Mouse (Mus musculus) kidney, embryonic 16.5 days (tissue): ENCODE results near the gene Zdhhc1. TPM values are rescaled to one million over a fixed set of nuclear protein-coding genes. Genes with fewer than 3 reads are reported as not detected.

ENCODE experiments used
- ATAC-seq: fragments of 200-750 bp; cut with Nextera tagmentation; 2 replicates; pipeline ENCODE4 v1.8.0; 2017; ENCODE audit warnings: moderate TSS enrichment; ENCODE audit not compliant: low FRiP score, low TSS enrichment
- H3K27ac ChIP-seq: fragments of 300-500 bp; sonication (generic); 2 replicates; pipeline ENCODE4 v1.5.1; 2014; ENCODE audit warnings: low read length
- H3K27me3 ChIP-seq: fragments of 300-500 bp; sonication (generic); 2 replicates; pipeline ENCODE4 v1.6.1; 2014; ENCODE audit warnings: low read length, control low read depth, mixed read lengths; ENCODE audit not compliant: insufficient read depth
- H3K36me3 ChIP-seq: fragments of 300-500 bp; sonication (generic); 2 replicates; pipeline ENCODE4 v1.6.1; 2014; ENCODE audit warnings: low read length, control low read depth, mixed read lengths; ENCODE audit not compliant: insufficient read depth
- H3K4me1 ChIP-seq: fragments of 300-500 bp; sonication (generic); 2 replicates; pipeline ENCODE4 v1.6.1; 2014; ENCODE audit warnings: low read length, control low read depth, mixed read lengths; ENCODE audit not compliant: insufficient read depth
- H3K4me2 ChIP-seq: fragments of 300-500 bp; sonication (generic); replicated peaks from 2 replicates; pipeline ENCODE4 v1.6.1; 2014; ENCODE audit warnings: low read depth, low read length
- H3K4me3 ChIP-seq: fragments of 300-500 bp; sonication (generic); 2 replicates; pipeline ENCODE4 v1.5.1; 2014; ENCODE audit warnings: mild to moderate bottlenecking, low read length
- H3K9ac ChIP-seq: fragments of 300-500 bp; sonication (generic); replicated peaks from 2 replicates; pipeline ENCODE4 v1.6.1; 2014; ENCODE audit warnings: low read length
- H3K9me3 ChIP-seq: fragments of 300-500 bp; sonication (generic); 2 replicates; pipeline ENCODE4 v1.6.1; 2016; ENCODE audit warnings: low read length, control low read depth
- WGBS: fragments of 180-500 bp; shearing (Covaris S2); extraction: QIAGEN DNeasy Blood & Tissue Kit; methylation state at CpG from one replicate; pipeline ENCODE4 v1.1.7; 2014; 5-methylcytosine and 5-hydroxymethylcytosine counted together
- polyA plus RNA-seq: library from polyadenylated mRNA; unstranded; fragments of >200 nt; fragmentation: Nextera tagmentation; extraction: Ambion mirVana; gene quantifications from 2 replicates; pipeline ENCODE4 v1.2.1, GENCODE M21; 2015

The Zdhhc1 gene
- polyA plus RNA-seq, 1 experiment from 2014 or later, result 51.1 TPM

DNA sequence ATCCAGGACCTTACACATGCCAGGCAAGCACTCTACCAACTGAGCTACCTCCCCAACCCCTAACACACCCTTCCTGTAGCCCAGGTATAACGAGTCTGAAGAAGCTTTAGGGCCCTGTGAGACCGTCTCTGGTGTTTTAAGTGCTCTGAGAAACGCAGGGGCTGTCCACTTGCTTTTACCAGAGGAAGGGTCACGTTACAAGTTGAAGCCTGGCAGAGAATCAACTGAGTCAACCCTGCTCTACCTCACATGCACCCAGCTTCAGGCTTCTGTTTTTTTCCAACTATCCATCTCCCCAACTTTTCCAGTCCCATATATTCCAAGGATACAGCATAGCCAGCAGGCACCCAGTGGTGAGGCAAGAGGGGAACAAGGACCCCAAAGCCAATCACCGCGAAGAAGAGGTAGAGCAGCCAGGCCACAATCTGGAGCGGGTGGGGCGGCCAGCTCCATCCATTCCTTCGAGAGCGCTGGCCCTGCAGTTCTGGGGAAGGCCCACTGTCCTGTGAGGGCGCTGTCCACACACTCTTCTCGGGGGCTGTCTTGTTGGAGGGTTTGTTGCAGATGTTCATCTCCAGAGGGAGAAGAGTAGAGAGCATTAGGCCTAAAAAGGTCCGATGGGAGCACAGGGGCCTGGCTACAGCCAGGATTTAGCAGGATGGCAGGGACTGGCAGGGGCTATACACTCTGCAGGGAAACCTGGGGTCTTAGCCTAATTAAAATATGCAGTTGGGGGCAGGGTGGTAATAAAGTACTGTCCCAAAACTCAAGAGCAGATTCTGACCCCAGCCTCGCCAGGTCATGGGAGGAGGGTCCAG, 13.3 kb downstream of the Zdhhc1 start:
- Histone ChIP-seq H3K4me2 (no peak overlapping the region), H3K27me3 (no peaks in the 10 kb centered on the region), H3K4me1 (peaks cover 16% of the 10 kb centered on the region; the same call in 1 of the 2 replicates), H3K36me3 (peaks cover 15% of the 10 kb centered on the region), H3K9ac (no peak overlapping the region), H3K4me3 (no peak overlapping the region), H3K9me3 (no peaks in the 10 kb centered on the region), H3K27ac (no peak overlapping the region)
- 44% methylated on average over 14 of the region's 14 CpGs for WGBS
- peak; percentile 50 for ATAC-seq

DNA sequence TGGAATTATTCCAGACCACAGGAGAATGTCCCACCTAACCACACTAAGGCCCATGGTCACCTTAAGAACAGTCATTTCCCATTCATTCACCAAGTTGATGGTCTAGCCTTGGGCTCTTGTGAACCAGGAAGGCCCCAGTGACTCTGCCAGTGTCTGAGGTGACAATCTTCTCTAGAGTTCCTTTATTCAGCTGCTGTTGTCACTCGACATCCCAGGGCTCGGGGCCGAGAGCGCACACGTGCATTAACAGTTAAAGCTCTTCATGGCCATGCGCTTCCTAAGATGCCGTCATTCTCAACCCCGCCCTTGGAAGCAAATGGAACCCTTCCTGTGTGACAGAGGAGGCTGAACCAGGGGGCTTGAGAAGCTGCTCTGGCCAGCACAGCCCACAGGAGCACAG, 14.6 kb downstream of the Zdhhc1 start:
- H3K4me2 ChIP-seq, result no peak overlapping the region

DNA sequence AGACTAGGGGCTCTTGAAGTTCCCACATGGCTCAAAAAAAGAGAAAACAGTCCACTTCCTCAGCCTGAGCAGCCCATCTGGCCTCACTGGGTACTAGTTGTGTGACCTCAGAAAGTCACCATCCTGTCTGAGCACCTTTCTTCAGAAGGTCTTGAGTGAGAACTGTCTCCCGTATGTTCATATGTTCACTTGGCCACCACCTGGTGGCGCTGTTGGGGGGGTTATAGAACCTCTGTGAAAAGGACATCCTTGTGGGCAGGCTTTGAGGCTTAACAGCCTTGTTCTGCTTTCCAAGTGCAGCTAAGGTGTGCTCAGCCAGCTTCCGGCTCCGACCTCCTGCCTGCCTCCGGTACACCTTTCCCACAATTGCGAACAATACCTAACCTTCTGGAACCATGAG, 15.2 kb downstream of the Zdhhc1 start:
- Histone ChIP-seq H3K4me3 (no peak overlapping the region), H3K9ac (no peak overlapping the region), H3K4me2 (no peak overlapping the region), H3K27ac (no peak overlapping the region), H3K9me3 (no peaks in the 10 kb centered on the region), H3K36me3 (peaks cover 15% of the 10 kb centered on the region), H3K27me3 (no peaks in the 10 kb centered on the region), H3K4me1 (peaks cover 25% of the 10 kb centered on the region; the same call in 1 of the 2 replicates)
- WGBS, result 73% methylated on average over 6 of the region's 6 CpGs
- no peak for ATAC-seq

More for the DNA sequence above, 14.6 kb downstream of the Zdhhc1 start:
- WGBS, result 86% methylated on average over 8 of the region's 8 CpGs
- Histone ChIP-seq H3K9ac (no peak overlapping the region), H3K36me3 (peaks cover 15% of the 10 kb centered on the region), H3K27ac (no peak overlapping the region), H3K9me3 (no peaks in the 10 kb centered on the region), H3K4me3 (no peak overlapping the region), H3K4me1 (peaks cover 18% of the 10 kb centered on the region; the same call in 1 of the 2 replicates), H3K27me3 (no peaks in the 10 kb centered on the region)
- no peak for ATAC-seq

DNA sequence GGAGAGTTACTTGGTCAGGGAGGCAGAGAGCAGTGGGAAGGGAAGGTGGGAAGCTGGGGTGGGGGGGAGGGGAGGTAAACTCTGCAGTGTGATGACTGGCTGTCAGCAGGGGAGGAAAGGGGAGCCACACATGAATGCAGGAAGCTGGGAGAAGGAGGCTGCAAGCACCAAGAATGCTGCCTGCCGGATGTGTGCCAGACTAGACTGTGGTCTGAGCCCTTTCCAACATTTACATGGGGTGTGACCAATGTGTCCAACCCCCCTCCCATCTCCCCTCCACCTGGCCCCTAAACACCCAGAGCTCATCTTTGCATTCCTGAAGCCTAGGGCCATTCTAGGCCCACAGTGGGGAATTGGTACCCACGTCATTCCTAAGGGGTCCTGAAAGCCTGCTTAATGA, 15.7 kb downstream of the Zdhhc1 start:
- ATAC-seq, result no peak
- Histone ChIP-seq H3K27me3 (no peaks in the 10 kb centered on the region), H3K4me3 (no peak overlapping the region), H3K4me1 (peaks cover 28% of the 10 kb centered on the region; the same call in 1 of the 2 replicates), H3K9me3 (no peaks in the 10 kb centered on the region), H3K36me3 (peaks cover 15% of the 10 kb centered on the region), H3K27ac (no peak overlapping the region), H3K9ac (no peak overlapping the region), H3K4me2 (no peak overlapping the region)
- 41% methylated on average over 2 of the region's 2 CpGs for WGBS

DNA sequence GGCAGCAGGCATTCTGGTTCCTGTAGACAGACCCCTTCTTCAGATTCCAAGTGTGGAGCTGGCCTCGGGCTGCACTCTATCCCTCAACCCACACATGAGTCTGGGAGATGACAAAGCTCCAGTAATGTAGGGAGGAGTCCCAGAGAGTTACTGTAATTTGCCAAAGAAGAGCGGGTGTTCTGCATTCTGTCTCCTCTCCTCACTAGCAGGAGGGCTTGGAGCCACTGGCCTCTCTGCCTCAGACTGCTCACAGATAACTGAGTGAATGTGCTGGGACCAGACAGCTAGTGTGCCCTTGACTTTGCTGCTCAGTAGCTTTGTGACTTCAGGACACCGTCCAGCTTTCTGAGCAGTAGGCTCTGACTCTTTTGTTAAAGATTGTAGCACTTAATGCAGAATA, 18.9 kb downstream of the Zdhhc1 start:
- ATAC-seq, result no peak
- no peak overlapping the region for H3K9ac ChIP-seq
- peaks cover 36% of the 10 kb centered on the region for H3K4me1 ChIP-seq
- peaks cover 8% of the 10 kb centered on the region for H3K36me3 ChIP-seq
- no peak overlapping the region for H3K27ac ChIP-seq
- H3K27me3 ChIP-seq, result no peaks in the 10 kb centered on the region
- no peak overlapping the region for H3K4me3 ChIP-seq
- no peak overlapping the region for H3K4me2 ChIP-seq
- 85% methylated on average over 3 of the region's 3 CpGs for whole genome bisulfite sequencing
- H3K9me3 ChIP-seq, result no peaks in the 10 kb centered on the region

DNA sequence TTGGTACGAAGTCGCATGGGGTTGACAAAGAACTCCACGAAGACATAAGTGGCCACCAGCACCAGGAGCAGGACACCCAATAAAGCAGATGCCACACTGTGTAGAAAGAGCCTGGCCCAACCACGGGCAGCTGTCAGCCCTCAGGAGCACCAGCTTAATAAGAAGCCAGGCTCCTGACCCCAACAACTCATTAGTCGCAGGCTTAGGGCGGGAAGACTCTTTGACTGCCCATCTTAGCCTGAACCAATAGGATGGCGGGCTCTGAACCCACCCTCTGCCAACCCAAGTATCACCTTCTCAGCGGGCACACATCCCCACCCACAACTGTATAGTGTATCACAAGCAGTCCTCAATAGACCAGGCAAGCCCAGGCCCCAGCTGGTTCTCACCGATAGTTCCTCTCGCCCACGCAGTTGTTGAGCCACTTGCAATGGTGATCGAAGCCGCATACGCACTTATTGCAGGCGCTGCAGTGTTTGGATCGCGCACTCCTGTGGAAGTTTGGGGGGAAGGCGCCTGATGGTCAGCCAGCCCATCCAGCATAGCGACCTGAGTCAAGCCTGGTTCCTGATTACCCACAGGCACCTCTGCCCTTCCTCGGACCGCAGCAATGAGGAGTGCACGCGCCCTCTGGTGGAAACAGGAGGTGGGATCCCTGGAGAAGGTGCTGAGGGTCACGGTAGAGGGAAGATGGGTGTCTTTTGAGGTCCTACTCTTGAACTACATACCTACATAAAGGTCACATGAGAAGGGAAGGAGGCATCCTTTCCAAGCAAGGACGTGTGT, 19.9 kb downstream of the Zdhhc1 start:
- H3K9me3 ChIP-seq, result no peaks in the 10 kb centered on the region
- peaks cover 2% of the 10 kb centered on the region for H3K36me3 ChIP-seq
- H3K27ac ChIP-seq, result no peak overlapping the region
- H3K27me3 ChIP-seq, result no peaks in the 10 kb centered on the region
- H3K4me3 ChIP-seq, result no peak overlapping the region
- H3K4me2 ChIP-seq, result 0 out of 2 replicates have a peak overlapping the region, but pooled peaks have one; percentile 1
- H3K4me1 ChIP-seq, result peaks cover 37% of the 10 kb centered on the region
- 39% methylated on average over 25 of the region's 25 CpGs for whole genome bisulfite sequencing
- H3K9ac ChIP-seq, result 0 out of 2 replicates have a peak overlapping the region, but pooled peaks have one; percentile 10
- peak; percentile 55 for ATAC-seq

DNA sequence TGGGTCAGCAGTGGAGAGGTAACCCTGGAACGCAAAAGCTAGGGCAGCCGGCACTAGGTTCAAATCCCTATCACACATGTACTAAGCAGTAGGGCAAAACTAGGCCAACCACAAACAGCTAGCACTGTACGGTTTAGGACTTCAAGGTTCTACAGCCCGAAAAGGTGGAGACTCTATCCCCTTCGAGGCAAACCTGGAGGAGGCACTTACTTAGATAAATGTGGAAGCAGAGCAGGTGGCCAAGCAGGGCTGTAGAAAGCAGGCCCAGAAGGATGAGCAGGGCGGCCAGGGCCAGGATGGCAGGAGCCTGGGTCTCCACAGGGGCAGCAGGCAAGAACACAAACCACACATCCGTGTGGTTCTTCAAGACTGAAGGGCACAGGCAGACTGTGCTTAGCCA, 20.5 kb downstream of the Zdhhc1 start:
- Histone ChIP-seq H3K4me3 (no peak overlapping the region), H3K27ac (no peak overlapping the region), H3K9ac (no peak overlapping the region), H3K9me3 (no peaks in the 10 kb centered on the region), H3K4me2 (no peak overlapping the region), H3K36me3 (peaks cover 2% of the 10 kb centered on the region), H3K4me1 (peaks cover 40% of the 10 kb centered on the region), H3K27me3 (no peaks in the 10 kb centered on the region)
- 92% methylated on average over 7 of the region's 7 CpGs for WGBS
- no peak for ATAC-seq

DNA sequence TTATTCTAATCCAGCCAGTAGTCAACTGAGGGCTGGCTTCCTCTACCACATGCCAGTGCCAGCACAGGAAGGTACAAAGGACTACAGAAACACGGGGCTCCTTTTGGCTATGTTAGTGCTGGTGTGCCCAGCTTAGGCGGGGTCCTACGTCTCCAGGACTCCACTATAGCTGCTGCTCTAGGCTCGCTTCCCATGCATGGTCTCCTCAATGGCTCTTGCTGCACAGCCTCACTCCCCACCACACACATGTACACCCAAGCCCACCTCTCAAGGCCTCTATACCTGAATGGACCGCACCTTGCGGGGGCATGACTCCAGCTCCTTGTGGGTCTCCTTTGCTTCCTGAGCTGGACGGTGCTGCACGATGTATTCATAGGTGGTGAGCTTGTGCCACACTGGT, 21.0 kb downstream of the Zdhhc1 start:
- no peak overlapping the region for H3K4me3 ChIP-seq
- ATAC-seq, result no peak
- WGBS, result 94% methylated on average over 8 of the region's 8 CpGs
- H3K9me3 ChIP-seq, result no peaks in the 10 kb centered on the region
- no peak overlapping the region for H3K9ac ChIP-seq
- H3K4me1 ChIP-seq, result peaks cover 40% of the 10 kb centered on the region
- H3K27ac ChIP-seq, result no peak overlapping the region
- no peaks in the 10 kb centered on the region for H3K27me3 ChIP-seq
- H3K4me2 ChIP-seq, result no peak overlapping the region
- H3K36me3 ChIP-seq, result peaks cover 2% of the 10 kb centered on the region

DNA sequence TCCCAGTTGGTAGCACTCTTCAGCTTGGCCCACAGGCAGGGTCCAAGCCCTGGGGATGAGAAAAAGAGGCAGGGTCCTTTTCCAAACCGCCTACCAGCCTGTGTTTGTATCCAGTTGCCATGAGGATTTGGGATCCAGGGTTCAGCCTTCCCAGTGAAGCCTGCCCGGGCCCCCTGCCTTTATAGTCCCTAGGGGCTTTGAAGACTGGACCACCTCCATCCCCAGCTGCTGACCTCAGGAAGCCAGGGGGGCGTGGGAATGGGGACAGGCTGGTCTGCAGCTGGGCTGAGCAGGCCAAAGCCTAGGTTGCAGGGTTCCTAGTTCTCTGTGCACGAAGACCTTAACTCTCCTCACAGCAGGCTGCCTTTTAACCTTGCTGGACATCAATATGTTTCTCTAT, 21.4 kb downstream of the Zdhhc1 start:
- Histone ChIP-seq H3K27ac (no peak overlapping the region), H3K9ac (no peak overlapping the region)

DNA sequence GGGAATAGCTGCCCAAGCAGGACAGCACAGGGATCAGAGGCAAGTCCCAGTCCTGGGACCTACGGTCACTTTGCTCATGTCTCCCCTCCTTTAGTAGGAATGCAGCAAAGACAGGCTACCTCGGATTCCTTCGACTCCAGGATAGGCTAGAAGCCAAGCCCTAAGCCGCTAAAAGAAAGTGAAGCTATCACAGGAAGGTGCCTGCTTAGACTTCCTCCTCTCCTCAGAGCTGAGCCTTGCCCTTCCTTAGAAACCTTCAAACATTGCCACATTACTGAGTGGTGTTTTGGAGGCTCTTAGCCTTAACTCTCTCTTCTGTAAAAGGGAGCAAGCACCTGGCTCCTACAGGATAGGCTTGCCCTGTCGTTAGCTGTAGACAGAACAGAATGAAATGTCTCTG, 22.0 kb downstream of the Zdhhc1 start:
- WGBS, result 44% methylated on average over 5 of the region's 5 CpGs
- H3K9ac ChIP-seq, result no peak overlapping the region
- no peaks in the 10 kb centered on the region for H3K27me3 ChIP-seq
- H3K4me1 ChIP-seq, result peaks cover 41% of the 10 kb centered on the region
- ATAC-seq, result no peak
- no peak overlapping the region for H3K4me3 ChIP-seq
- H3K9me3 ChIP-seq, result no peaks in the 10 kb centered on the region
- peaks cover 2% of the 10 kb centered on the region for H3K36me3 ChIP-seq
- no peak overlapping the region for H3K4me2 ChIP-seq
- H3K27ac ChIP-seq, result no peak overlapping the region; the same call in 1 of the 2 replicates

More for the DNA sequence above, 21.4 kb downstream of the Zdhhc1 start:
- Histone ChIP-seq H3K4me3 (no peak overlapping the region), H3K4me1 (peaks cover 41% of the 10 kb centered on the region), H3K4me2 (no peak overlapping the region), H3K36me3 (peaks cover 2% of the 10 kb centered on the region), H3K9me3 (no peaks in the 10 kb centered on the region), H3K27me3 (no peaks in the 10 kb centered on the region)
- WGBS, result 46% methylated on average over 4 of the region's 4 CpGs
- no peak for ATAC-seq
